Mouse (Mus musculus): Measurements from ENCODE around the gene Cd38. TPM values are rescaled to one million over a fixed set of nuclear protein-coding genes. Genes with fewer than 3 reads are reported as not detected.
"Not testable (repeated sequence)": the region's sequence is repeated elsewhere in the genome, so short reads cannot be mapped to it uniquely, and the experiment has no call there.

Cd38 gene
- polyA plus RNA-seq, 1 experiment, result 6.1 TPM

DNA sequence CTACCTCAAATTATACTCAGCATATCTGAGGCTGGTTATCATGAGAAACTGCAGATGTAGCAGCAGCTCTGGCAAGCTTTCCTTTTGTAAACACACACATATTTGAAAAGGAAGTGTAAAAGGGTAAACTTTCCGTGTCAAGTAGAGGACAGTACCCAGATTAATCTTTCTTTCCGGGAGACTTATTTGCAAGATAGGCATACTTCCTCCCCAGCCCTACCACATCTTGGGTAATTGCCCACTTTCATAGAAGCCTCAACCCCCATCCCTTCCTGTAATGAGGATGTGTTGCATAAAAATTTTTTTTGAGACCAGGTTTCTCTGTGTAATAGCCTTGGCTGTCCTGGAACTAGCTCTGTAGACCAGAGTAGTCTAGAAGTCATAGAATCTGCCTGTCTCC, 12.6 kb upstream of the Cd38 start:
- DNase-seq (ENCODE audit: extremely low spot score in 1 of 2, low spot score in 1 of 2), result no peak

DNA sequence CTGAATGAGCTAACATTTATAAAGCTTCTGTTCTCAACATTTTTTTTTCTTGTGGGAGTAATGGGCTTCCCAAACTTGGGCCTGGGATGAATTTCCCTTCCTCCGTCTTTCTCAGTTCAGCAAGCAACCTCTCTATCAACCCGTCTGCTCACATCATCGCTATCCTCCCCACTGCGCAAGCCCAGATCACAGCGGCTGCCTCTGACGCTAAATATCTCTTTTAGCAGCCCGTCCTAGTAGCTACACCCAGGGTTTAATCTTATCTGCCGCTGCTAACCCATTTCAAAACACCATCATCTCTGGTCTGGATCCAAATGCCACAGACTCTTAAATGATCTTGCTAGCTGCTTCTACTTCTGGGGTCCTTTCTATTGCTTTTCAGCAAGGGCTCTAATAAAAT, 8.7 kb upstream of the Cd38 start:
- DNase-seq (ENCODE audit: extremely low spot score in 1 of 2, low spot score in 1 of 2), result no peak

GRCm38 (mm10) chr5:43860096-43860495, 8.3 kb upstream of the Cd38 start:
- no peak for DNase-seq (ENCODE audit: extremely low spot score in 1 of 2, low spot score in 1 of 2)

DNA sequence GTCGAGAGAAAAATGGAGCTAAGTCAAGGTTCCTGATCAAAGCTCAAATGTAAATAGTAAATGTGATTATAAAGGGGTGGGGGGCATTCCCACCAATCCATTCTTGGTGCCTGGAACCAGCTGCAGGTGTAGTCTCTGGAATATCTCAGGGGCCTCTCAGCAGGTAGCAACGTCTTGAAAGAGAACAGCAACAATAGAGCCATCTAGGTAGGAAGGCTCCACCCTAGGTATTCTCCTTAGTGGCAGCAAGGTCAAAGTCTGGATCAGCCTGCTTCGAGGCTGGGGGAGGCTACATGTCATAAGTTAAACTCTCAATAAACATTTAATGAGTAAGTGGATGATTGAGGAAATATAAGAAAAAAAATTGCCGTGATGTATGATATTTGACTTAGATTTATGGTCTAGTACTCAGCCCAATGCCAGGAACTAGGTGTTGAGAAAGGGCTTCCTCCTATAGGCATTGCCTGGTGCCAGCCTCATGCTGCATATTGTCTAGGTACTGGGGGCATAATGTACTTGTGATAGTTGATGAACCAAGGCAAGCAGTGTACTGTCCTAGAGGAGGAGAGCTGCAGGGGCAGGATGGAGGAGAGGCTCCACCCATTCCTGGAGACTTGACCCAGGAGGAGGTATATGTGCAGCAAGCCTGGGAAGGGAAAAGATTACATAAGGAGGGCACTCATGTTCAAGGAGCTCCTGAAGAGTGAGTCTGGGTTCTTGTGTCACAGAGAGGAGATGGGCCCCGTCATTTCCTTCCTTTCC, 7.5 kb upstream of the Cd38 start:
- no peak for DNase-seq (ENCODE audit: extremely low spot score in 1 of 2, low spot score in 1 of 2)

- no peak for DNase-seq (ENCODE audit: extremely low spot score in 1 of 2, low spot score in 1 of 2)
These were observed 4.7 kb upstream of the Cd38 start for GRCm38 (mm10) chr5:43863642-43864041.

GRCm38 (mm10) chr5:43865316-43865715, 3.0 kb upstream of the Cd38 start:
- peak in 1 of 2 experiments; percentile 53 for DNase-seq (ENCODE audit: extremely low spot score in 1 of 2, low spot score in 1 of 2)

GRCm38 (mm10) chr5:43868711-43869600, 603 bp downstream of the Cd38 start:
- DNase-seq (ENCODE audit: extremely low spot score in 1 of 2, low spot score in 1 of 2), result peak in 1 of 2 experiments; percentile 44

DNA sequence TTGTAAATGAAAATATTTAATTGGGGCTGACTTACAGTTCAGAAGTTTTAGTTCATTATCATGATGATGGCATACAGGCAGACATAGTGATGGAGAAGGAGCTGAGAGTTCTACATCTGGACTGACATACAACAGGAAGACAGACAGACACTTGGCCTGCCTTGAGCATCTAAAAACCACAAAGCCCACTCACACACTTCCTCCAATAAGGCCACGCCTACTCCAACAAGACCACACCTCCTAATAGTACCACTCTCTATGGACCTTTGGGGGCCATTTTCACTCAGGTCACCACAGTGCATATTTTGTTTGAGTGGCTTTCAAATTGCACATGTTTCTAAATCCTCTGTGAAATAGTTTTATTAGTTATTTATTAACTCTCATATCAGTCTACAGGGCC, 3.5 kb downstream of the Cd38 start:
- DNase-seq (ENCODE audit: extremely low spot score in 1 of 2, low spot score in 1 of 2), result no peak

GRCm38 (mm10) chr5:43872652-43873051, 4.3 kb downstream of the Cd38 start:
- no peak for DNase-seq (ENCODE audit: extremely low spot score in 1 of 2, low spot score in 1 of 2)

- peak in 1 of 2 experiments; percentile 31 for DNase-seq (ENCODE audit: extremely low spot score in 1 of 2, low spot score in 1 of 2)
These were observed 13.7 kb downstream of the Cd38 start for GRCm38 (mm10) chr5:43882034-43882433.

GRCm38 (mm10) chr5:43885060-43885820, 16.9 kb downstream of the Cd38 start:
- no peak for DNase-seq (ENCODE audit: extremely low spot score in 1 of 2, low spot score in 1 of 2)

DNA sequence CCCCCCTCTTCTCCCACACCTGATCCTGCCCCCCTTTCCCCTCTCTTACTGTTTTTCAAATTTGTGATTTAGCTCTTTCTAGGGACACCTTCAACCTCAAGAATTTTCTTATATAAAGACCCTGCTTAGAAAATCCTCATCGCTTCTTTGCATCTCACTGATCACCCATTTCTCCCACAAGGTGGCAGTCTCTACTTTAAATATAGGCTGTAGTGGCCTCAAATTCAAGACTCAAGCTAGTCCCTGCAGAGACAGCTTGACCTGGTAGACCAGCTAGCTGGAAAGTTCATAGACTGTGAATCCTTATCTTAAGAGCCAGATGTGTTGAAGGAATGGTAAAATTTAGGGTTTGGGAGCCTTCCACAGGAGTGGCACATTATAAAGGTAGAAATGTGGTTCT, 24.0 kb downstream of the Cd38 start:
- peak; percentile 26 to 78 for DNase-seq (ENCODE audit: extremely low spot score in 1 of 2, low spot score in 1 of 2)

- DNase-seq (ENCODE audit: extremely low spot score in 1 of 2, low spot score in 1 of 2), result peak; percentile 23 to 82
These were observed 25.8 kb downstream of the Cd38 start for GRCm38 (mm10) chr5:43894113-43894512.

DNA sequence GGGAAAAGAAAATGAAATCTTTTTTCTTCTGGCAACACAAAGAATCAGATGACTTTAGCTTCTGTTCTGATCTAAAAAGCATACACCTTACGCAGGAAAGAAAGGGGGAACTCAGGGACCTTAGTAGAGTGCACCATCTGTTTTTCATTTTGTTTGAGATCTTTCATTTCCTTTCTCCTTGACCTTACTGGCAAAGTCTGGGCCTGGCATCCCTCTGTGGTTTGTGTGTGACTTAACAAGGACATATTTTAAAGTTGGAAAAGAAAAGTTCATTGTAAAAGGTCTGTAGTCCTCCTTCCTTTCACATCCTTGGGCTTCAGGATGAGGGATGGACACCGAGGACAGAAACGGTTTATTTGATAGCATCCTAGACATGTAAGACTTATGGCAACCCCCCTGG, 27.6 kb downstream of the Cd38 start:
- DNase-seq (ENCODE audit: extremely low spot score in 1 of 2, low spot score in 1 of 2), result no peak

- DNase-seq (ENCODE audit: extremely low spot score in 1 of 2, low spot score in 1 of 2), result no peak
These were observed 36.3 kb downstream of the Cd38 start for GRCm38 (mm10) chr5:43904685-43905084.

DNA sequence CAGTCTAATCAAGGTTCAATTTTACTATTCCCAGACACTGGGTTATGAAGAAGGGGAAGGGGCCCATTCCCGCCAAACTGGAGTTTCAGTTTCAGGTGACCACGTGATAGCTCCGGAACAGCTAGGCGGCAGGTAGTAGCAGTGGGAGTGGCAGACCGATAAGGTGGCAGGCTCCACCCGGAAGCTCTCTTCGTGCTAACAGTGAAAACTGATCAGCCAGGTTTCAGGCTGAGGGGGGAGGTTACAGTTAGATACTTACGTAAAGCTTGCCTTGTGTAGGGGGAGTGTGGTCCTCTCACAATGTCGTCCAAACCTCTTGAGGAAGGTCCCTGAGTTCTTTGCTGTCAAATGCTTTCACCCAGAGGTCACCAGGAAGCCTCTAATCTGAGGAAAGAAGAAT, 40.9 kb downstream of the Cd38 start:
- no peak for DNase-seq (ENCODE audit: extremely low spot score in 1 of 2, low spot score in 1 of 2)

GRCm38 (mm10) chr5:43910006-43910405, 41.7 kb downstream of the Cd38 start:
- DNase-seq (ENCODE audit: extremely low spot score in 1 of 2, low spot score in 1 of 2), result no peak

- DNase-seq (ENCODE audit: extremely low spot score in 1 of 2, low spot score in 1 of 2), result not testable (repeated sequence)
These were observed 44.5 kb downstream of the Cd38 start, which contains the start of gene Gm7879 for GRCm38 (mm10) chr5:43912844-43913243. Gene Gm7879, plus strand, starts transcription at chr5:43913144.

DNA sequence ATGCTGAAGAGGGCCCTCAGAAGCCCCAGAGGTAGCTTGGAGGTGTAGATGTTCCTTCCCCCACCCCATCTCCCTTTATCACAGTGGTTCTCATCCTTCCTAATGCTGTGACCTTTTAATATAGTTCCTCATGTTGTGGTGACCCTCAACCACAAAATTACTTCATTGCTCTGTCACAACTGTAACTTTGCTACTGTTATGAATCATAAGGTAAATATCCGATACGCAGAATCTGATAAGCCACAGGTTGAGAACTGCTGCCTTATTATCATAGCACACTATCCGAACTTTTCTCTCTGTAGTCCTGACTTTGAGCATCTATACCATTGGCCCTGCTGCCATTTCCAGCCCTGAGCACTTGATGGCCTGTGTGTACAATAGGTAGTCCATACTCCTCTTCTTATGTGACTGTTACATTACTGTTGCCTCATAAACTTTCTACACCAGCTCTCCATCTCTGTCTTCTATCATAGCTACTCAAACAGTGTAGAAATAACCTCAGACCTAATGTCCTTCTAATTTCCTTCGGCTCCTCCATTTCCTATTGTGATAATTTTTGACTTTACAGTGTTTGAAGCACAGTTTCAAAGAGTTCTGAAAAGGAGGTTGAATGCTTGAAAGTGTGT, 47.0 kb downstream of the Cd38 start:
- no peak for DNase-seq (ENCODE audit: extremely low spot score in 1 of 2, low spot score in 1 of 2)

DNA sequence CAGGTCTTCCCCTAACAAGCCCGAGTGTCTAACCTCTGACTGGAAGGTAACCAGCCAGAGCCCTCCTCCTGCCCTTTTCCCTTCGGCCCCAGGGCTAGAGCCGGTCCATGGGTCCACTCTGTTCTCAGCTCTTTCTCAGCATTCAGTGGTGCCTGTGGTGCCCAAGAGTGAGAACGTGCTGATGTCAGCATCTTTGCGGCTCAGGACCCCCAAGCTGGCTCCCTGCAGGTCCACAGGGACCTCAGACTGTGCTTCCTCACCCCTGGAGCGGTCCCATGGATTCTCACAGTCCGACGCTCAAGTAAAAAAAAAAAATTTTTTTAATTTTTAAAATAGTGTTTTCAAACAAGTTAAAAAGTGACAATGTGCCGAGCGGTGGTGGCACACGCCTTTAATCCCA, 53.5 kb downstream of the Cd38 start:
- DNase-seq (ENCODE audit: extremely low spot score in 1 of 2, low spot score in 1 of 2), result no peak
